Mouse (Mus musculus) T-helper 17 cell (primary cell): ENCODE data around the gene Mamdc4.

Source experiments
- in situ Hi-C, 2 experiments: fragments of 300-600 bp; cut with MboI, MseI; formaldehyde crosslinking; loops; 1 replicate in 1 of 2; 2 replicates in 1 of 2; pipeline ENCODE4 v1.15.1; 2025; ENCODE audit warnings: high pct_unique_total_duplicates in 2 of 2

The Mamdc4 gene

DNA sequence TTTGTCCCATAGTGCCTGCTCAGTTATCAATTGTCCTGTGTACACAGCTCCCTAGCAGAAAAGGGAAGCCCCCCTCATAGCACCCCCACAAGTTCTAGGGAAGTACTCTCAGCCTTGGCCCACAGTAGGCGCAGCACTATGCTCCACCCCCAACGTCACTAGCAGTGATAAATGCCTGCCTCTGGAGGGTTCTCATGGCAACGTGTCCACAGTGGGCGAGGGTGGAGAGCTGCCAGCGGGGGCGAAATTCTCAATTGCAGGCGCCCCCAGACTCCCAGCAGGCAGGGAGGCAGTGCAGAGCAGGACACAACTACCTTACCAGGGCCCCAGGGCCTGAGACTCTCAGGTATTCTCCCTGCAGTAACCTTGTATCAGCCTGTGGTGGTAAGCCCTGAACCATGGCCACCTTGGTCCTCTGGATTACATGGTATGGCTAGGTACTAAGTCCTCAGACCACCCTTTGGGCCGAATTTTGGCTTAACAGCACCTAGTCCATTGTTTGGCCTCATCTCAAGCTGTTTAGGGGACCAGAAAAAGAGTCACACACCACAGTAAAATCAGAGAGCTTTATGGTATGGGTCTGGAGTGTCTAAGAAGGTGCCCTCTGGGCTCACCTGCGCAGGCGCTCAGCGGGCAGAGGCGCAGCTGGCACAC lies 7.9 kb upstream of the Mamdc4 start:
- in situ Hi-C loops: no loop called here

DNA sequence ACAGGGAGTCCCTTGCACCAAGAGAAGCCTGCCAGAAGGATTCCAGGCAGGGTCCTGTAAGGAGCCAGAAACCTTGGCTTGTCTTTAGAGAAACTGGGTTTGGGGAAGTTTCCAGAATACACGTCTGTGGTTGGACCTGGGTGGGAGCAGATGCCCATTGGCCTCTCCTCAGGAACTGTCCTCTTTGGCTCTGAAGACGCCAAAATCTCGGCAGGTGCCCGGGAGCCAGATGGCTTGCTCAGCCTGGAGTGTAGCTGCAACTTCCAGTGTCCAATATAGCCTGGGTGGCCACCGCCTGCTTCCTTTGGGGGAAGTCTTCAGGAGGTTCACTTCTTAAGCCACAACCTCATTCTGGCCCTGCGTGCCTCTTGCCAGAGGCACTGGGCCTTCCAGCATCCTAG lies 7.3 kb upstream of the Mamdc4 start:
- in situ Hi-C loops: no loop called here

DNA sequence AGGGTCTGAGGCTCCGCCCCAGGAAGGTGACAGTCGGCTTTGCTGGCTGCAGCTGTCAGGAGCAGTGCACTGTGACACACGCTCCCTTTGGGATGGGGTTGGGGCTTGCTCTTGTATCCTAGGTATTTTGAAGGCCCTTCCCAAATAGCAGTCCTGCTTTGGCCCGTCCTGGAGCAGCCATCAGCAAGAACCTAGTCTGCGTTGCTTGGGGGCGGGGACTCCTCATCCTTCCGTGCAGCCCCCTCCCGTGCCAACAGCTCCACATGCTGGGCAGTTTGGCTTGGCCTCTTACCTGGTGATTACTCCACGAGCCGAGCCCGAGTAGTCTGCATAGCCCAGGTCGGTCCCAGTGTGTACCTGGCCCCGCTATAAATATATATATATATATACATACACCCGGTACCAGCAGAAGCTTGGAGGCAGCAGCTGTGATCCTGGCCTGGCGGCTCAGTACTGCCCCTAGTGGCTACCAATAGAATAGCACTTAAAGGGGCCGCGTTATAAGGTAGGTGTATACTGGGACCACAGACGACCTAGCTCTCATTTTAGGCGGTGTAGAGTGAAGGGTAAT lies 6.7 kb upstream of the Mamdc4 start, which contains the start of gene Ajm1:
TSS of gene Ajm1 (minus strand) at position 464 of the 571 bp plus-strand sequence.
- in situ Hi-C loops: no loop called here

DNA sequence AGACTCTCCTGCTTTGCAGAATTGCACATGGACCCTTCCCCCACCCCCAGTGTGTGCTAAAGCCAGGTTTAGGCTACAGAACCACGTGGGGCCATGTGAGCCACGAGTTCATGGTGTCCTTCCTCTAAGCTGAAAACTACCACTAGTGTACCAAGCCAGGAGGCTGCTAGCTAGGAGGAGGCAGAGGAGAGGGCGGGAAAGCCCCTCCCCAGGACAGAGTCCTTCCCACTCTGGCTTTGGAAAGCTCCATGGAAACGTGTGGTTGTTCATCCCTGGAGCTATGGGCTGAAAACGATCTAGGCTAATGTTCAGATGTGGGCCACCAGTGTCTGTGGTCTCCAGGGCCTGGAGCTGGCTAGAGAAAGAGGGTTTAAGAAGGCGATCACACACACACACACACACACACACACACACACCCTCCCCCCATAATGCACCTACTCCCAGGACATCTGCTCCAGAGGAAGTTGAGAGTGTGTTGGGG lies 6.0 kb upstream of the Mamdc4 start:
- in situ Hi-C loops: no loop called here

DNA sequence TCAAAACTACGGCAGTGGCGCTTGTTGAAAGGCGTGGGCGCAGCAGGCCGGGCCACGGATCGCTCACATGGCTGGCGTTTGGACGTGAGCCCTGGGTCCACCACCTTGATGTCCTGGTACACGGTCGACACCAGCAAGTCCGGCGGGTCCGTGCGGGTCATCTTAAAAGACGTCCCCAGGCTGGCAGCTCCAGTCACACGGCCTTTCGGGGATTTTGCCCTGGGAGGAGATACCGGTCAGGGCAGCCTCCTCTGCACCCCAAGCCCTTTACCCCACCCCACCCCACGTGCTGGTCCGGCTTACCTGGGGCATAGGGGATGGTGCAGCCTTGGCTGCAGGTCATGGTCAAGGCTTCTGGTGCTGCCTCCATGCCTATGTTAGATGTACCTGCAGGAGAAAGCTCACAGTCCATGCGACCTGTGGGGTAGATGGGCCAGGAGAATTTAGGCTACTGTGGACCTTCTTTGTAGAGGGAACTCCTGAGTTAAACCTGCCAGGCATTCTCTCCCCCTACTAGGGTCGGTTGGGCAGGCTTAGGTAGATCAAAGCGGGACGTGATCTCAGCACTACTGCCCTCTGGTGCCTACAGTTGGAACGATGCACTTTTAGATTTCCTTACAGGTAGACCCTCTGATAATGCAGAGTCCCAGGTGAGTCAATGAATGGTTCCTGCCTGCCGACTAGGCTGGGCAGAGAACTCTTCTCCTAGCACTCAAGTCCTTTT lies 5.3 kb upstream of the Mamdc4 start:
- in situ Hi-C loops: loop anchor here in 1 of 2 experiments (5.0 kb wide), 1 partner anchor 78 kb away; the partner anchor contains the start of genes C8g and Fbxw5

DNA sequence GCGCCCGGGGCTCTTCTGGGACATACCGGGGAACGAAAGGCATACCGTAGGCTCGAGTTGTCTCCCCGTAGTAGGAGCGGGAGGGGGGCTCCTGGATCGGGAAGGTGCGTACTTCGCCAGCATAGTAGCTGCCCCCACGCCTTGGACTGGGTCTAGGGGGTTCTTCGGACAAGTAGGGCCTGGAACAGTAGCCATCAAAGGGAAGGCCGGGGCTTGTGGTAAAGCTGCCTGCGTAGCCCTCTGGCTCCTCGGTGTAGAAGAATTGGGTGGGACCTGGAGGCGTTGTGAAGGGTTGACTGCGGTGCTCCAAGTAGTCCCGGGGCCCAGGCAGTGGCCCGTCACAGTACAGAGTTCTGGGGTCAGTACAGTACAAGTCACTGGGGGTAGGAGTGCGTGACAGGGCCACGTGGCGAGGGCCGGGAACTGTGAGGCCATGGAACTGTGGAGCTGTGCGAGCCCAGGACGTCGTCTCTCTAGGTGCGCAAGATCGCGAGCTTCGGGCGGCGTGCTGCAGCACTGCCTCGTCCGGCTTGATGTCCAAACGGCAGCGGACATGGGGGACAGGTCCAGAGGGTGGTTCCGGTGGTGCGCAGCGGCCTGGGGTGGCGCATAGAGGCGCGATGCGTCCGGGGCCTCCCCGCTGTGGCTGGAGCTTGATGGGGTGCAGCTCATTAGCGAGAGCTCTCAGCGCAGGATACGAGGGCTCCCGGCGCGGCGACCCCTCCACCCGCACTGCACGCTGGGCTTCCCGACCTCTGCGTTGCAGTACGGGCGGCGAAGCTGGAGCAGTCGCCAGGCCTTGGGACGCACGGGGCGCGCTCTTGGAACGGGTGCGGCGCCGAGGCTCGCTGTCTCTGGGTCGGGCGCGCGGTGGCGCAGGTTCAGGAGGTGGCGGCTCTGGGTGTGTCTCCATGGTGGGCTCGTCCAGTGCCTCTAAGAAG lies 4.4 kb upstream of the Mamdc4 start:
- in situ Hi-C loops: loop anchor here in 1 of 2 experiments (5.0 kb wide), 1 partner anchor 77 kb away; the partner anchor contains the start of genes C8g and Fbxw5

DNA sequence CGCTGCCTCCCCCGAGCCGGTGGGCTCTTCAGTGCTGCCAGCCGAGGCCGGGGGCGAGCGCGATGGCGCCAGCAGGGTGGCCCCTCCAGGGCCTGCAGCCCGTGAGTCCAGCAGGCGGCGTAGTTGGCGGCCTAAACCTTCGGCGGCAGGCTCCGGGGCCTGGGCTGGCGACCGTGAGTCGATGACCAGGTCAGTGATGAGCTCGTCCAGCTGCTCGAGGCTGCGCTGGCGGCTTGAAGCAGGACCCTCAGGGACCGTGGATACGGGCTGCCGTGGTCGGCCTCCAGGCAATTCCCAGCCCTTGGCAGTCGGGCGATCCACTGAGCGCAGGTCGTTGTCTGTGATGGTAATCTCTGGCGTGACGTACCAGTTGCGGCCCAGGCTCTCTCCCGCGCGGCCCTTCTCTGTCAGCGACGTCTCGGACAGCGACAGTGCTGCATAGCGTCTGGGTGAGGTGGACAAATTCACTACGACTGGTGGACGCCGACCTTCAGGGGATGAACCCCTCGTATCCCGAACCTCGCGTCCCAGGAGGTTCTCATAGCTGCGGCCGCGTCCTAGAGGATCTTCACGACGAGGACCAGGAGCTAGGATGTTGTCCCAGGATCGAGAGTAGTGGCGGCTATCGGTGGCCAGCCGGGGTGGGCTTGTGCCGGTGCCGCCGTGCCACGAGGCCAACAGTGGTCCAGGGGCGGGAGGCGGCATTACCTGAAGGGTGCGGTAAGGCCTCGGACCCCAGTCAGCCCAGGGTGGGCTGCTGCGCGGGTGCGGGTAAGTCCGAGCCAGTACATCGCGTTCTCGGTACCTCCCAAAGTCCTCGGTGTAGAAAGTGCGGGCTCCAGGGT lies 3.5 kb upstream of the Mamdc4 start:
- in situ Hi-C loops: loop anchor here in 1 of 2 experiments (5.0 kb wide), 1 partner anchor 76 kb away; the partner anchor contains the start of genes C8g and Fbxw5

DNA sequence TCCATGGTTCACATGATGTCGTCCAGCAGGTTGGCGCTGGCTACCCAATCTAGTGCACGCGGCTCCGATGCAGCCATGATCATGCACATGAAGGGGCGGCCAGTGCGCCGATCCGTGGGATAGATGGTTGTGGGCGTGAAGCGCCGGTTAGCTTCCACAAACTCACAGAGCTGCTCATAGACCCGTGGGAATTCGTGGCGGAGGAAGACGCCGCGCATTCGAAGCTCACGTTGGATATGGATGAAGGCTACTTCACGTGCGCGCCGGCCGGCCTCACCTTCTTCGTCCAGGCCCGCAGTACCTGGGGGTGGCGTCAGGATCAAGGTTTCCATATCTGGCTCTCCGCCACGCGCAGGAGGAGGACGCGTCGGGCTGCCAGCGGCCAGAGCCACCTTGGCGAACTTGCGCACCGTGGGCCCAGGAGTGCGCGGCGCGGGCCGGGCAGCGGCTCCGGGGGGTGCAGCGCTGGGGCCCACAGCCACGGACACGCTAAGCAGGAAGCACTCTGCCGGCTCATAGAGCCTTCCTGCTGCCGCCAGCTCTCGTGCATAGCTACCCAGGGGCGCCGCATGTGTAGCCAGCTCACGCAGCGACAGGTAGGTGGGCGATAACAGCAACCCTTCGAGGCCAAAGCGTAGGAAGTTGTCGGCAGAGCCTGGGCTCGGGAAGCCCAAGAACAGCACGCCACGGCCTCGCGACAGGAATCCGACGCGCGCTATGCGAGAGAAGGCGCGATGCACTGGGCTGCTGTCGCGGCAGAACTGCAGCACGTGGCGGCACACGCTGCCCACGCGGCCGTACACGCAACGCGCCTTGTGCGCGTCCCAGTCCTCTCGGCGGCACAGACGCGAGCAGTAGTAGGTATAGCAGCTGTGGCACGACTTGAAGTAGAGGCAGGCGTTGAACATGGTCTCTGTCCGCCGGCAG lies 2.6 kb upstream of the Mamdc4 start:
- in situ Hi-C loops: loop anchor here in 1 of 2 experiments (5.0 kb wide), 1 partner anchor 75 kb away; the partner anchor contains the start of genes C8g and Fbxw5

DNA sequence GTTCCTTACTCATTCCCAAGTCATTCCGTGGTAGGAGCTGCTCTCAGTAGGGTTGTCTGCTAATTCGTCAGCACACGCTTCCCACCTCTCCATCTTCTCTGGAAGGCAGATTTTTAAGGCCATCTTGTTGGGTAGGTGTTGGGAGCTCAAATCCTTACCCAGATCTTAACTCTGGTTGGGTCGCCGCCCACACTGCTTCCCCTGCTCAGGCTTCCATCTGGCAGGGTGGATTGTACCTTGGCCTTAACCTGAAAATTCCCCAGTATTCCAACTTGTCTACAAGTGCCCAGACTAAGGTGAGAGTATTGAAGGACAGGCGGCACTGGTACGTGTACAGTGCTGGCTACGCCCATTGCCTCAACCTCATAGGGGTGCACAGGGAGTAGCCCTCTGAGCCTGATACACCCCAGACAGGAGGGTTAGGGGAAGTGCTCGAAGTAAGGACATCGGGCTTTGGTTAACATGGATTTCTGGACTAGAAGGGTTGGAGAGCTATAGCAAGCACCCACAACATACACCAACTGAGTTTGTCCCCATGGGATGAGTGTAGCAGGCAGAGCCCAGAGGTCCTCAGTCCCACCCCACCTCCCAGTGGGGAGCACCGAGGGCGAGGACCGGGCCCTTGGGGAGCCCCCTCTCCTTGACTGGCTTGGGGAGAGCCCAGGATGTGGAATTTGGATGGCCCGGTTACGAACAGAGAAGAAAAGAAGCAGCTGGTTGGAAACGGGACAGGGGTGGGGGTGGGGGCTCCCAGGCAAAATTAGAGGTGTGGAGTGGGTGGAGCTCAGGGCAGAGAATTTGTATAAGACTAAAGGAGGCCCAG lies 1.6 kb upstream of the Mamdc4 start:
- in situ Hi-C loops: loop anchor here in 1 of 2 experiments (5.0 kb wide), 1 partner anchor 74 kb away; the partner anchor contains the start of genes C8g and Fbxw5

DNA sequence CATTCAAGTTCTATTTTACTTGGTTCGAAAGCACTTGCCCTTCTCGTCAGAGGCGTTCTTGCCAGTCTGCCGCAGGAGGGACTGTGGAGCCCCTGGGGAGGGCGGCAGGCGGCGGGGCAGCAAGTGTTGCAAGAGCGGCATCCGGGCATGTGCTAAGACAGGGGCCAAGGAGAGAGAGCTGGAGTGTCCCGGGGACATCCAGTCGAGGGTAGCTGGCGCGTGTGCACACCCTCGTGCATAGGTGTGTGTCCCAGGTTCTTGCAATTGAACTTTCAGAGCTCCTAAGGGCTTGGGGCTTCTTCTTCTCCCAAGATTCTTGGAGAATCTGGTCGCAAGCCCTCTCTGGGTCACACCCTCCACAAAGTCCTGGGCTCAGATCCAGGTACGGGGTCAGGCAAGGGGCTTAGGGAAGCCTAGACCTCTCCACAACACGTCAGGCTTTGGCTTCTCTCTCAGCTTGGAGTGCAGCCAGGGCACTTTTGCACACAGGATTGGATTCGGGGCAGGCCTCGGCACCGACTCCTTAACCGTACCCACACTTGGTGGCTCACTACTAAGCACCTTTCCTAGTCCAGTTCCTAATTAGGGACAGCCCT lies 885 bp upstream of the Mamdc4 start:
- in situ Hi-C loops: loop anchor here in 1 of 2 experiments (5.0 kb wide), 1 partner anchor 73 kb away; the partner anchor contains the start of genes C8g and Fbxw5

DNA sequence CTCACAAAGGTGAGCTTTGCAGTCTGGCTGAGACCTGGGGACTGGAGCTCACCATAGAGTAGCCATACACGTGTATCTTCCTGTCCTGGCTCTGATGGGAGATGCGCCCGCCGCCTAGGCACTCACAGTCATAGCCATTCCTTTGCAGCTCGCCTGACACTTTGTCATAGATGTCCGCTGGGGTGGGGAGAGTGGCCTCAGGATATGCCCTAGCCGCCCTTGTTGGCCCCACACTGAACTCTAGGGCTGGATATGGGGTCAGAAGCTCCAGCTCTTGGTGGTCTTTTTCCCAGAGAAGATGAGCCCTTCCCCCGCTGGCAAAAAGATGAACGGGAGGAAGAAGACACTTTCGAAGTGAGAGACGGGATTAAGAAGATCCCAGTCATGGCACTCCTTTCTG lies 509 bp downstream of the Mamdc4 start:
- in situ Hi-C loops: no loop called here

DNA sequence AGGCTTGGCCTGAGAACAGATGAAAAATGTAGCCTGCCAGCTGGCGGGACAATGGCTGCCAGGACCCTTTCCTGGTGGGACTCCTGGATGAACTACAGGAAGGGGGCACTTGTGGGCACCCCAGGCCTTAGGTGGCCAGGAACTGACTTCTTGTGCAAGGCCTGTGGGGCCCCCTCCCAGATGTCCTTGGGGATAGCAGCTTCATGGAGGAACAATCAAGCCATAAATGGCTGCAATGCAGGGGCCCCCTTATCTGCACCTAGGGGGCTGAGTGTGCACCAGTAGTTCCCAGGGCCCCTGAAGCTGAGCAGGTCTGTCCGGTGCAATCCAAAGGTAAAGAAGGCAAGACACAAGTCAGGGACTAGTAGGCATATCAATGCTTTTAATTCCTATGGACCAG lies 1.6 kb downstream of the Mamdc4 start:
- in situ Hi-C loops: no loop called here

DNA sequence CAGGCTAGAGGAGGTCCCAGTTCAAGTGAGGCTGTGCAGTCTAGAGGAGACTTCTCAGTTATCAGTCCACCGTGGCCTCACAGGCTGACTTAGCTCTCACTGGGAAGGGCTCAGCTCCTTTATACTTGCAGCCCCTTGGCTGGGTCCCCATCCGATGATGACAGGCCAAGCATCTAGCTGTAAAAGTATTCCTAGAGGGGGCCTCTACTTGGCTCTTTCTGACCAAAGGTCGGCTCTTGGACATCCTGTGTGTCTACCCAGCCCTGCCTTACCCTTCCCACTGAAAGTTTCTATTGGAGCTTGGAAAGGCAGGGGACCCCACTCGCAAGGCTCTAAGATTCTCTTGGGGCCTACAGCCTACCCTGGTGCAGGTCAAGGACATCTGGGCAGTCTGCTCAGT lies 3.4 kb downstream of the Mamdc4 start:
- in situ Hi-C loops: no loop called here

DNA sequence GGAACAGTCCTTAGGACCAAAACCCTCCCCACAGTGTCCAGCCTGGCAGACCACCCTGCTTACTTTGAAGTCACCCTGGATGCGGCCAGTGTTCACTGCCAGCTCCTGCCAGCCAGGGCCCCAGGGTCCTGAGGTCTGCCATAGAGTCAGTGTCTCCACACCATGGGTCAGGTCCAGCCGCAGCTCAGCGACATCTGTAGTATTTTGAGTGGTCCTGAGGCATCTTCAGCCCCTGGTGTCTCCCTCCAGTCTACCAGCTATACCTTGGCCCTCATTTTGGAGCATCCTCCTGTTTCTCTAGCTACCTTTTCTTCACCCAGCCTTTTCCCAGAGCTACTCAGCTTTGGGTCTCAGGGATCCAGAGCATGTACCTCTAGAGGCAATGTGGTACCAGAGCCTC lies 5.3 kb downstream of the Mamdc4 start:
- in situ Hi-C loops: no loop called here

DNA sequence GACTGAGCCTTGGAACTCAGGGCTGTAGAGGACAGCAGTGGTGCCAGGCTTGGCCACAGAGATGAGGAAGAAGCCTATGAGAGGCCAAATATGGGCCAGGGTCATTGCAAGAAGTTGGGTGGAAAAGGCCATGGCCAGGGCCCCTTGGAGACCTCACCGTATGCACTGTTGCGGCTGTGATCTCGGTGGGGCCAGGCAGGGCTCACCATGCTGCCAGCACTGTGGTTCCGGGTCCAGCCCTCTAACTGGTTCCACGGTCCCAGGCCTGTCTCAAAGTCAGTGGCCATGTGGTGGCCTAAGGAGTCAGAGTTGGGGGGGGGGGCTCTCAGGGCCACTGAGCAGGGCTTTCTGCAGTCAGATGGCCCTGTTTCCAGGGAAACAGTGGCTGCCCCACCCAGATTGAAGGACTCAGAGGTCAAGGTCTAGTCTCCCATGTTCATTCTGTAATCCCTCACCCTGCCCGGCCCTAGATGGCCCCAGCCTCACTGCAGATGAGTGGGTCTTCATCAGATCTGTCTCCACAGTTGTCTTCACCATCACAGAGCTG lies 6.1 kb downstream of the Mamdc4 start:
- in situ Hi-C loops: no loop called here

DNA sequence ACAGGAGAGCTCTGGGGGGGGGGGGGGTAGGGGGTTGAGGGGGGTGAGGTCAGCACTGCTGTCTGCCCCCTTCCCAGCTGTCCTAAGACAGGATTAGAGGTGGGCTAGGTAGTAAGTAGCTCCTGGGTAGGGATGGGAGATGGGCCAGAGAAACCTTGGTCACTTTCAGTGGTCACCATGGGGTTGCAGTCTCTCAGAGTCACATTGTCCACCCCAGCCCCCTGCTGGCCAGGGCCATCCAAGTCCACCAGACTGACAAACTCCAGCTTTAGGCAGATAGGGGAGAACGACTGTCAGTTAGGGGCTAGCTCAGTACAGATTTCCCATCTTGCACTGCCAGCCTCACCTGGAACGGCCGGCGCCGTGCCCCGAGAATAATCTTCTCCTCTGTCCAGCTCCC lies 8.1 kb downstream of the Mamdc4 start:
- in situ Hi-C loops: no loop called here

DNA sequence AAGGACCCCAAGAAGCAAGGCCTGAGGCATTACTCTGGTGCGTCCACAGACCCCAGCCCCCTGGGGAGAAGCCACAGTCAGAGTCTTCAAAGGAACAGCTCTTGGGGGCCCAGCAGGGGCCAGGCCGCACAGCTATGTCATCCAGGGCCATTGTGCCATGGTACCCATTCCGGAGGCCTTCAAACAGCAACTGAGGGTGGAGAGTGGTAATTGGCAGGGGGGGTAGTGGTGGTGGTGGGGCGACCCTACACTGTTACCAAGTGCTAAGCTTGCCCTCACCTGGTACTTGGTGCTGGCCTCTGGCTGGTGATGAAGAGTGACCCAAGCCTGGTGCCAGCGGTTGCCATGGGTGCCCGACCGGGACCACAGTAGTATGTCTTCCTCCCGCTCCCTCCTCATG lies 8.9 kb downstream of the Mamdc4 start:
- in situ Hi-C loops: no loop called here
